Mouse (Mus musculus) c-Kit-positive CD71-positive TER-119-positive erythroid progenitor cells, embryonic 14.5 days (primary cell): ENCODE results near the gene Gsdme.

Experiments used
- DNase-seq: peaks from one replicate; pipeline ENCODE4 v3.0.0-alpha.2; 2013; ENCODE audit warnings: low spot score

Gsdme gene

DNA sequence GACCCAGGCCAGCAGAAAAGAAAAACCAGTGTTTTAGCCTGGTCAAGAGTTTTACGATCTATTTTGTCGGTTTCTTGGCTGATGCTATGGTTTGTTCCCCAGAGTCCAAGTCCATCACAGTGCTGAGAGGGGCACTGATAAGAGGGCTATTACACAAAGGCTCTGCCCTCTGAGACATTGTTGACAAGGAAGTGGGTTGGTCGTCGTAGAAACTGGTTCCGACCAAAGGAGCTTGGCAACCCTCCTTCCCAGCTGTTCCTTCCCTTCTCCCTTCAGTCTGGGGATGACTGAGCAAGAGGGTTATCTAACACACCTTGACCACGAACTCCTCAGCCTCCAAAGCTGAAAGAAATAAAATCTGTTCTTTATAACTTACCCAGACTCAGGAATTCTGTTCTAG, at the start of gene Gsdme:
Gsdme (minus strand) TSS at position 193 of the 400 bp plus-strand sequence.
- DNase-seq: no peak

DNA sequence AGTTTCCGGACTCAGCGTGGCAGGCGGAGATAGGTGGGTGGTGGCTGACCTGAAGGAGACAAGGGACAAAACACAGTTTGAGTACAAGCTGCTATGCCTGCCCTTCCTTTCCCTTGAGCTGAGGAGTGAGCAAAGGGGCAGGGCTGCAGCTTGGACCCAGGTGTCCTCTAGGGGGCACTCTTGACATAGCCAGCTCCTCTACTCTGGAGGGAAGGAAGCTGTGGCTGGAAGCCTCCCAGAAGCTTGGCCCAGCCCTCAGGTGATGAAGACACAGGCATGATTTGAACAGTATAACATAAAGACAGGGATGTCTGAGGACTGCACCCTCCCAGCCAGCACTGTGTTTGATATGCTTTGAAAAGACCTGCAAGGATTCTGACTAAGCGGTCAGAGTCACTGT, 49.0 kb upstream of the Gsdme start:
- peak; percentile 47 for DNase-seq

DNA sequence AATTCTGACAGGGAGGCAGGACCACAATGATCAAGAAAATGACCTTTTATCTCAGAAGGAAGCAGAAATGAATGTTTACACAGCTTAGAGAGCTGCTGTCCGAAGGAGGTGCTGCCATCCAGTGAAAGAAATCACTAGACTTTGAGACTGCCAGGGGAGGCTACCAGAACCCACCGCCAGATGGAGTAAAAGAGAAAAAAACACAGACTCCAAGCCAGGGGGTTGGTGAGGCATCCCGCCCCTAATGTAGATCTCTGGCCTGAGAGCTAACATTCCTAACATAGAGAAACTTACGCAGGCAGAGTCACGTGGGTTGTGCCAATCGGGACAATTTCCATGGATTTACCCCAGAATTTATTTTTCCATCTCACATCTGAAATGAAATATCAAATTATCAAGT, 45.4 kb upstream of the Gsdme start:
- no peak for DNase-seq

DNA sequence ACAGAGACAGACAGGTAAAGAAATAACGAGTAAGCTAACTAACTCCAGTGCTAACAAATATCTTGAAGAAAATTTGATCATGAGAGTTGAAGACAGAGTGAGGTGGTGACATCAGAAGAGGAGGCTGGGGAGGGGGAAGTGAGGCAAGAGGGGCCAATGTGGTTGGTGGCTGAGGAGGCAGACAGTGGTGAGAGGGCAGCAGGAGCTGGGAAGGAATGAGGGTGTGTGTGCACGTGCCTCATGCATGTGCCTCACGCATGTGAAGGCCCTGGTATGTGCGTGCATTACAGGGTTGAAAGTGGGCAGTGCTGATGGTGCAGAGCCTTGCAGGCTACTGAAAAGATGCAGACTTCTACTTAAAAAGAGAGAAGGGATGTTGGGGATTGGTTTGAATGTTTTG, 43.0 kb upstream of the Gsdme start:
- DNase-seq: no peak

DNA sequence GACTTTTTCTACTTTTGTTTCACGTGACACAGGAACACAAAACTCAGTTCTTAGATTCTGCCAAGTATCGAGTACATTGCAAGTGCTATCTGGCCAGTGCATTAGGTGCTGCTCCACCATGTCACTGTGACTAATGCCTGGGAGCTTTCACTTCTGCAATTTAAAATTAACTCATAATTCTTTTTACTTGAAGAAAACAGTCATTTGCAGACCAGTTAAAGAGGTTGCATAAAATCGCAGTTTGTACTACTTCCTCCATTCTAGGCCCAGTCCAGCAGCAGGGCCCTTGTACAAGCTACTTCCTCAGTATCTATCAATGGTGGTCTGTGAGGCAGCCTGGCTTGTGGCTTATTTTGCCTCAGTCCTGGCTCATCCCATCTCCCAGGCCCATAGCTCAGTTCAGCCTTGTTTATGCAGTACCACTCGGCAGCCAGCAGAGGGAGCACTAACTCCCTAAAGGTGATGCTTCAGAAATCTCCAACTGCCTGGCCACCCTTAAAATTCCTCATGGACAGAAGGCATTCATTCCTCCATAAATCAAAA, 41.4 kb upstream of the Gsdme start:
- peak; percentile 55 for DNase-seq

DNA sequence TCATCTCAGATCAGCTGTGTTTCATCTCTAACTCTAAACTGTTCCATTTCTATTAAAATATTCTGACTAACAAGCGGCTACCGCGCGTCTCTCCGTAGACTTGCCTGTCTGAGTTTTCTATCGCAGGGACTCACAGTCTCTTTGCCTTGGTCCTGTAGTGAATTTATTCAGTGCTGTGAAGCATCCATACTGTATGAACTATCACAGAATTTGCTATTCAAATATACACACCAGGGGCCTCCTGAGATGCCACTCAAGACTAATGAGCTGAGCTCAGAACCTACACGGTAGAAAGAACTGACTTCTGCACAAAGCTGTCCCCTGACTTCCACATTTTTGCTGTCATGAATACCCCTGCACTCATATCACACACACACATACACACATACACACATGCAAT, 37.5 kb upstream of the Gsdme start:
- DNase-seq: no peak

DNA sequence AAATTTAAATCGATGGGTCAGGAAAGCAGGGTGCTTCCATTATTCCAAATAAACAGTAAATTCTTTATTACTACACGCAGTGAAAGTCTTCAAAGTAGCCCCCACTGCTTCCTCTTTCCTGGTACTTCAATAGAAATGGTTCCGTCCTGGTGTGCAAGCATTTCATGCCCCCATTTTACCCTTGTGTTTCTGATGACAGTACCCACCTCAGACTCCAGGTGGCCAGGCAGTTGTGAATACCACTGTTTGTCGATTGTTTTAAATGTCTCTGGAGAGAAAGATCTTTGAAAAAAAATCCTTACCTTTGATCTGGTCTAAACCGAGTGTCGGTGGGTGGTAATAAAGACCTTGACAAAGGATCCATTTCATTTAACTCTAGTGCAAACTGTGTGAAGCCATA, 37.0 kb upstream of the Gsdme start:
- no peak for DNase-seq

DNA sequence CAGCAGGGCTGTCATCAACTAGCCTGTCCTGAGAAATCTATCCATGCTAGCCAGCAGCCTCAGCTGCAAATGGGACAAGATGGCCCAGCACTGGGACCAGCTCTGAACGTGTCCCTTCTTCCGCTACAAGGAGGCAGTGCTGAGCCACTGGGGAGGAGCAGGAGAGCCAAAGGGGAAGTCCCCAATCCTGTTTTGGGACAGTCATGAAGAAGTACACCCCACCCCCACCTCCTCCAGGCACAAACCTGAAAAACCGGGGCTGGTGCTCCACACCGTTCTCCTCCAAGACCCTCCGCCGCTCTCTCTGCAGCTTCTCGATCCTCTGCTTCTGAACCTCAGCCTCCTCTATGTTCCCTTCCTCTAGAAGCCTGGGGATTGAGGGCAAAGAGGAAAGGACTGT, 35.4 kb upstream of the Gsdme start:
- no peak for DNase-seq

DNA sequence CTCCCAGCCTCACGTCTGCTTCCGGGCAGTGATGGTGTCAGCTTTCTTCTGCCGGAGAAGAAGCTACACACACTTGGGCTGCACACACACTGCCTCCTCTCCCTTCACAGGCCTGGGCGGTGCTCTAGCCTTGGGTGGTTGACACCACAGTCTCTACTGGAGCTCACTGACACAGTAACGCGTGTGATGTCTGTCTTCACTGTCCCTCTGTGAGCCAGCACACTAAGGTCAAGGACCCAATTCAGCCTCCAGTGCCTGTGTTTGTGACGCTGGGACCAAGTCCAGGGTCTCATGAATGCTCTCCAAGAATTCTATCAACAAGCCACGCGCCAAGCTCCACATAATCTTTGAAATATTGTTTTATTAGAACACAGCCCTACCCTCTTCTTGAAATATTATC, 34.0 kb upstream of the Gsdme start:
- DNase-seq: no peak

DNA sequence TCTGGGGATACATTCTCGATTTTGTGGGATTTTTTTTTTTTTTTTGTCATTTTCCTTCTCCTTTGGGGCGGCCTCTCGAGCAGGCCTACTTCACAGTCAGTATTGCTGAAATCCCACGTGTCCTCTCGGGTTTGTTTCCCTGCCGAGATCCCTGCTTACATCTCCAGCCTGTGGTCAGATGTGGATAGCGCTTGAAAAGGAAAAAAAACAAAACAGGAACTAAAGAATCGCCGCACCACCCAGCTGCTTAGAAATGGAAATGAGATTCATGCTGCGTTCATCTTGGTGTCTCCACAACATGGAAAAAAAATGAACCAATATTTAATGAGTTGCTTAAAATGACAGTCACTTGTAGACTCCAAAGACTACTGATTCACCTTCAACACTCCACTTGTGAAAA, 31.5 kb upstream of the Gsdme start:
- DNase-seq: no peak

DNA sequence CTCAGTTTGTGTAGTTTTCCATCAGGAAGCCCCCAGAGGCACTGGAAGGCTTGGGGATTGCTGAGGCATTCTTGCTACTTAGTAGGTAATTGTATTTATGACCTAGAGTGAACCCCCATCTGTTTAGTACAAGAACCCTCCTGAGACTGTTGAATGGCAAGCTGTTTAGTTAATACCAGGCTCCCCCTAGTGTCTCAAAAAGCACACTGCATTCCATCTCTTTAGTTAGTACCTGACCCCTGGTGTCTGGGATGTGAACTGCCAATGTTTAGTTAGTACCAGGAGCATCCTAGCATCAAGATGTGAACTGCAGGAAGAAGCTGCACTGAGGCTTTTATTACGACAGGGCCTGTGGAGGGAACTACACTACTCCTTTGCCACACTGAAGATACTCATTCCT, 30.5 kb upstream of the Gsdme start:
- DNase-seq: peak; percentile 74

DNA sequence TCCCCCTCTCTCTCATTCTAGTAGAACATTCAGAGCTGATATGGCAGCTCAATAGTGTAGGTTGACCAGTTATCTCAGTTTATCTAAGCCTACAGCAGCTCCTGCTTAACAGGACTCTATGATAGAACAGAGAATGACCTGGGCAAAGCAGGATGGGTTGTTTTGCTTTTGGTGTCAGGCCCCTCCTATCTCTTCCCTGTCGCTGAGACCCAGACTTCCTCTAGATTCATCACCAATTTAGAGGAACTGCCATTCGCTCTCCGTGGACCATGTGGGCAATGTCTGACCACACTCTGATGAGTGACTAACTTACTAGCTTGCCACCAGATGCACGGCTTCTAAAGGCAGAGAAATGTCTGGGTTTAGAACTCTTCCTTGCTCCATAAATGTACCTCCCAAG, 28.0 kb upstream of the Gsdme start:
- no peak for DNase-seq

DNA sequence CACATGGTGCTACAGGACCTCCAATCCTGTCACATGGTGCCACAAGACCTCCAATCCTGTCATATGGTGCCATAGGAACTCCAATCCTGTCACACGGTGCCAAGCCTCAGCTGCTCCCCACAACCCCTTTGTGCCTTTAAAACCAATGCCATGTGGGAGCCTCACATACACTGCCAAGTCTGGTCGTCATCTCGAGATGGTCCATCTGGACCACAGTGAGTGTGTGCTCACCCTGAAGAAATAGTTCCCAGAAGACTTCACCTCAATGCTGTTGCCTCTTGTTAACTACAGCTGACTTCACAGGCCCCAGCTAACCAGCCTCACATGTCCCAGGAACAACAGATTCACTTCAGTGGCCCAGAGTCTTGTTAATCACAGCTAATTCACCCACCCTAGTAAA, 23.2 kb upstream of the Gsdme start:
- DNase-seq: no peak

DNA sequence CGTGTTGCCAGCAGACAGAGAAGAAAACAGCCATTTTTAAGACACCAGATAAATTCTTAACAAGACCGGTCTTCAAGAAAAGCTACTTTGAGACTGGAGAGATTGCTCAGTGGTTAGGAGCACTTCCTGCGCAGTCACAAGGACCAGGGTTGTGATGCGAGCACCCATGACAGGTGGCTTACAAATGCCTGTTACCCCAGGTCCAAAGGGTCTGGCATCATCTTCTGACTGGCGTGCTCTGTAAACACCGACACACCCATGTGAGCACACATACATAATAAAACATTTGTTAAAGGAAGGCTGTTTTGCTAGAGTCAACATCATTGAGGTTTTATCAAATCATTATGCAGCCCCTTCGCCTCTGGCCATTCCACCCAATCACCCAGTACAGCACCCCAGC, 16.0 kb upstream of the Gsdme start:
- DNase-seq: no peak

DNA sequence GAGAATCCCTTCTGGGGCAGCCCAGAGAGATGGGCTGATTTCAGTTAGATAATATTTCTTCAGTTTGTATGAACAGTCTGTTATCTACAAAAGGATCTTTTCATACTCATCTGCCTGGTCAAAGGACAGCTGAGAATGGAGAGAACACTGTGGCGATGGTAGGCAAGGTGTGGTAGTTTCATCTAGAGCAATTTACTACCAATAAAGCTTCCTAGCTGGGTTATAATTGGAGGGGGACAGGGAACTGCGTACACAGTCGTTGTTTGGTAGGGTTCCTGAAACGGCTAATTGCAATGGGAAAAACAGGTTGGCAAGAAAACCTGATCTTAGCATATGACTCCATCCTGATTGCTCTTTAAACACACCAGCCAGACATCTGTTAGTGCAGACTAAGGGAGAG, 10.3 kb upstream of the Gsdme start:
- no peak for DNase-seq

DNA sequence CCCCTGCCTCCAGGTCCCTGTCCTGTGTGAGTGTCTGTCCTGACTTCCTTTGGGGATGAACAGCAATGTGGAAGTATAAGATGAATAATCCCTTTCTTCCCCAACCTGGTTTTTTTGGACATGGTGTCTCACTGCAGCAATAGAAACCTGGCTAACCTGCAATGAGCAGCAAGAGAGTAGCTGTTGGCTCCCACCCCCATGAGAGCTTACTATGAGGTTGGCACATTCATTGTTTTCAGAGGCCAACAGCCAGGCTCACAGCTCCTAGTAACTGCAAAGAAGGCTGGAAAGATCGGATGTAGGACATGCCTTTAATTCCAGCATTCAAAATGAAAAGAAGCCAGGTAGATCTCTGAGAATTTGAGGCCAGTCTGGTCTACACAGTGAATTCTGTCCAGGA, 9.8 kb upstream of the Gsdme start:
- no peak for DNase-seq

DNA sequence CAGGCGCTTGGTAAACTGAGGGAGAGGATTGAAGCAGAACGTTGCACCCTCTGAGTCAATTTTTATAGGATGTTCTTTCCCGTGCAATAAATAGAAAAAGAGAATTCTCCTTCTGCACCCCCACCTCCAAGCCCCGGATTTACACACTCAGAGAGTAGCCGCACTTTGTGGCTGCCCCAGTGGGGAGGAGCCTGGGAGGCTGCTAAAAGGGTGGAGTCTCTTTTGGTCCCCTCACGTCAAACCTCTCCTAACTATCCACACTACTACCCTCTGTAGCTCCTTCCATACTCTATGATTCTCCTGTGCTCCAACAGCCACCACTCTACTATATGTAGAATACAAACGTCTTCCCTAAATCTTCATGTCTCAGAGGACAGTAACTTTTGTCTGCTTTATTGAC, 1.4 kb downstream of the Gsdme start:
- no peak for DNase-seq

DNA sequence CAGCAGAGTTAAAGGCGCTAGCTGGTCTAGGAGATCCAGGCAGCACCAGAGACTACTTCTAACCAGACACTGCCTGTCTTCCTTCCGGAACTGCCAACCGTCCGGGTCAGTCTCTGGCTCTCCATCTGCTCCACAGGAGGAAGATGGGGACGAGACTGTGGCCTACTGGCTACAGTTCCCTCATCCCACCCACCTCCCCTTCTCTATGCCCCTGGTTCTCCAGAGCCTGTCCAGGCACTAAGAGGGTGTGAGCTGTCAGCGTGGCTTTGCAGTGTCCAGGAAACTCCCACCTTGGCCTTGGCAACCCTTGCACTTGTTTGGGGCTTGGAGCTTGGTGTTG, 1.8 kb downstream of the Gsdme start:
- DNase-seq: no peak

DNA sequence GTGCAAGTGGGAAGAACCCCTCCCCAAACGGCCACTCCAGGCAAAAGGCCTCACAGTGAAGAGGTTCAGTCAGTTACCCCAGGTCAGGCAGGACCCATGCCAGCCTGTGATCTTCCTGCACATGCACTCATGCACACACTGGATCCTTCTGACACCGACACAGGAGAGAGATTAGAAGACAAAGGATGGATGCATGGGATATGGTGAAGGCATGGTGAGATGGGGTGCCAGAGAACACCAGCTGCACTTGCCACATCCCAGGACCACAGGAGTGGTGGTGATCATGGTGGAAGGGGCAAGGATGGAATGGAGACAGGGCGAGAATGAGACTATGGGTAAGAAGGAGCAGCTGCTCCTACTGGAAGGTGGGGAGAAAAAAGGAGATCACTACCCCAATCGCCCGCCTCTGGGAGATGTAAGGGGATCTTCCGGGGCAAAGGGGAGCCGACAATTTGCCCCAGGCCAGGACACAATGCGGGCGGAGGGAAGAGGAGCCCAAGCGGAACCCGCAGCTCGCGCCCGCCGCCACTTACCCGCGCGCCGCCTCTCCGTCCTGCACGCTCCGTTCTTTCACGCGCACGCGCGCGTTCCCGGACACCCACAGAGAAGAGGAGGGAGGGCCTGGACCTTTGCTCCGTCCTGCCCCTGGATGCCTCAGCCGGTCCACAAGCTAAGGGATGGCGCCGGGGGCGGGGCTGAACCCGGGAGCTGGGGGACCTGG, 2.3 kb downstream of the Gsdme start:
- no peak for DNase-seq

DNA sequence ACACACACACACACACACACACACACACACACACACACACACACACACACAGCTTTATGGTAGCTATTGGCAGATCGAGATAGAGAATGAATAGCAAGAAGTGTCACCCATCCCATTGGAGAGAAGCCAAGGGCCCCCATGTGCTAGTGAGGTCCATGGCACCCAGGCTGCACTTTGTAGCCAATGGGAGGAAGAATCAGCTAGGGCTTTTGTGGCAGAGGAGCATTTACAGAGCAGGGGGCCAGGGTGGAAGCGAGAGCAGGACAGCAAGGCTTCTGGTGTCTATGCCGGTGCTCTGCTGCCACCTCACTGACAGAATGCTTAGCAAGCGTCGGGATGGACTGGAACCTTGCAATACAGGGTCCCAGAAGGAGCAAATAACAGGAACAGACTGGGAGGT, 8.3 kb downstream of the Gsdme start:
- DNase-seq: no peak

DNA sequence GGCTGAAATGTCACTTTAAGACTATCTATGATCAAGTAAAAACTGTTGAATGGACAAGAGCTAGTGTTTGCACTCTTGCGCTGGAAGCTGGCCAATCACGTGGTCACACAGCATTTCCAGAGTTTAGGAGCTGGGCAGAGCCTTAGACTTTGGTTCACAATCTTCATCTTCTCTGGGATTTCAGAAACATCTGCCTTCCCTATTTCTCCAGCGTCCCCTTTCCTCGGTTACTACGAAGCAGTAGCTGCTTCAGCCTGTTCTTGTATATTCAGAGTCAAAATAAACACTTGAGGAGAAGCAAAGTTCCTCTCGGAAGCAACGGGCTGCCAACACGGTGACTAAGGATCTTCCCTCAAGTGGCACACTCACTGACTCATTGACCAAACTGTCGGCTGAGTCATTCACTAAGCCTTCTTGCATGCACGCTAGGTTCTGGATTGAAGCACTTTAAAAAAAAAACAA, 8.9 kb downstream of the Gsdme start:
- peak; percentile 8 for DNase-seq

DNA sequence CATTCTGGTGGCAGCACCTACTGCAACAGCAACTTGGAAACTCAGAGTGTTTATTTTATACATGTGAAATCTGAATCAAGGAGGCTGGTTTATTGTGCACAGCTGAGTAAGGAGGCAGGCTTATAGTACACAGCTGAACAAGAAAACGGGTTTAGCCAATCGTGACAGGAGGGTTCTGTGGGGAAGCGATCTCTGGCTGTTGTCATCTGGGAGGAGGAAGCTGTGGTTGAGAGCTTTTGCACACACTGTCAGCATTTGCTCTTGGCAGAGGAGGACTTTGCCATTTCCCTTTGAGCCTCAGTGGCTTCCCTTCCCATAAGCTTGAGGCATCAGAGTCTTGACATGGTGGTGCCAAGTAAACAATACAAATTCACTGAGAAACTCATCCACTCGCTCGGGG, 11.0 kb downstream of the Gsdme start:
- DNase-seq: no peak

DNA sequence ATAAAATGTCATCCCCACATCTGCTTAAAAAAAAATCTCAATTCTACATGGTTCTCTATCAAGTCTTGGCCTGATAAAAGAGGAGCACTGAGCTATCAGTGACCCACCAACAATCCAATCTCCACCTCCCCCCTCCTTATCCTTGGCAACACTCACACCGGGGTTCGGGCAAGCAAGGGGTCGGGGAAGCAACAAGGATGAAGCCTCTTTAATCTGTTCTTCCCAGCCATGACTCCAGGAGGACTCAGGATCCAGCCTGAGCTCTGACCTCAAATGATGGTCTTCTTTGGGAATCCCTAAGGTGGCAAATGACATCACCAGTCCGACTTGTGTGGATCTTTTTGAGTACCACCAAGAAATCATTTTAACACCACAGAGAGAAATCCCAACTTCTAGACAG, 15.9 kb downstream of the Gsdme start:
- no peak for DNase-seq

DNA sequence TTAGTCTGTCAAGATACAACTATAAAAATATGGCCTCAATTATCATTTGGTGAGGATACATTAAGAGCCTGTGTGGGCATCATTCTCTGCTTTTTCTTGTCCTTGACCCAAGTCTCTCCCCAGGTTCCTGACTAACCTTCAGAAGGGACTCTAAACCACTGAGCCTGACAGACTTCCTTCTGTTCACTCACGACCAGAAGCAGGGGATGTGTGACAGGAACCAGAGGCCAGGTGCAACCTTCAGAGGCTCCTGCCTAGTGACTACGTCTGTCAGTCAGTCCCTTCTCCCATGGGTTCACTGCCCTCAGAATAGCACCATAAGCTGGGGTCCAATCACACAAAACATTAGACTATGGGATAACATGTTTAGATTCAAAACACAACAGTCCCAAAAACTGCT, 16.3 kb downstream of the Gsdme start:
- no peak for DNase-seq
